Mouse (Mus musculus): ENCODE measurements around the gene Fen1. TPM values are rescaled to one million over a fixed set of nuclear protein-coding genes. Genes with fewer than 3 reads are reported as not detected.
A peak's percentile ranks its signal among the peaks of the same experiment; 100 is the strongest.

Gene Fen1
- 1 to 10 TPM; 4.5 to 4.7 TPM for total RNA-seq (2021)

GRCm38 (mm10) chr19:10203848-10204615 is at the start of gene Fen1, which contains the start of gene Tmem258:
TSS of gene Fen1 (minus strand) at chr19:10204169.
TSS of gene Tmem258 (plus strand) at chr19:10204014.
- intact Hi-C loops (cut with DNase I), result loop anchor here (5.0 kb wide), 1 partner anchor 292 kb away; no protein-coding TSS in a partner anchor
- DNase-seq (ENCODE audit: low spot score), result peak; percentile 77

- no peak for DNase-seq (ENCODE audit: low spot score)
- intact Hi-C loops (cut with DNase I), result no loop called here
Measured at GRCm38 (mm10) chr19:10248128-10248527, 44.2 kb upstream of the Fen1 start.

- no peak for DNase-seq (ENCODE audit: low spot score)
- intact Hi-C loops (cut with DNase I), result no loop called here
Measured at GRCm38 (mm10) chr19:10247165-10247564, 43.2 kb upstream of the Fen1 start.

- DNase-seq (ENCODE audit: low spot score), result no peak
Measured at GRCm38 (mm10) chr19:10244183-10244582, 40.2 kb upstream of the Fen1 start.

GRCm38 (mm10) chr19:10242916-10243315 is 38.9 kb upstream of the Fen1 start:
- no peak for DNase-seq (ENCODE audit: low spot score)

More at GRCm38 (mm10) chr19:10244183-10244582, 40.2 kb upstream of the Fen1 start:
- intact Hi-C loops (cut with DNase I), result no loop called here

GRCm38 (mm10) chr19:10240654-10241305 is 36.8 kb upstream of the Fen1 start, which contains the start of gene Myrf:
TSS of gene Myrf (minus strand) at chr19:10240748.
- intact Hi-C loops (cut with DNase I), result no loop called here
- peak; percentile 62 for DNase-seq (ENCODE audit: low spot score)

More at GRCm38 (mm10) chr19:10242916-10243315, 38.9 kb upstream of the Fen1 start:
- intact Hi-C loops (cut with DNase I), result no loop called here

- DNase-seq (ENCODE audit: low spot score), result no peak
- intact Hi-C loops (cut with DNase I), result no loop called here
Measured at GRCm38 (mm10) chr19:10239975-10240653, 36.1 kb upstream of the Fen1 start.

- intact Hi-C loops (cut with DNase I), result no loop called here
- DNase-seq (ENCODE audit: low spot score), result no peak
Measured at GRCm38 (mm10) chr19:10239419-10239818, 35.5 kb upstream of the Fen1 start.

- intact Hi-C loops (cut with DNase I), result no loop called here
- DNase-seq (ENCODE audit: low spot score), result no peak
Measured at GRCm38 (mm10) chr19:10238477-10238876, 34.5 kb upstream of the Fen1 start.

GRCm38 (mm10) chr19:10235784-10236565 is 32.0 kb upstream of the Fen1 start:
- intact Hi-C loops (cut with DNase I), result no loop called here
- DNase-seq (ENCODE audit: low spot score), result no peak

GRCm38 (mm10) chr19:10232327-10233017 is 28.5 kb upstream of the Fen1 start:
- DNase-seq (ENCODE audit: low spot score), result no peak
- intact Hi-C loops (cut with DNase I), result no loop called here

GRCm38 (mm10) chr19:10231871-10232270 is 27.9 kb upstream of the Fen1 start:
- no peak for DNase-seq (ENCODE audit: low spot score)
- intact Hi-C loops (cut with DNase I), result no loop called here

- DNase-seq (ENCODE audit: low spot score), result no peak
- intact Hi-C loops (cut with DNase I), result no loop called here
Measured at GRCm38 (mm10) chr19:10231016-10231415, 27.0 kb upstream of the Fen1 start.

- intact Hi-C loops (cut with DNase I), result no loop called here
- no peak for DNase-seq (ENCODE audit: low spot score)
Measured at GRCm38 (mm10) chr19:10225767-10226166, 21.8 kb upstream of the Fen1 start.

GRCm38 (mm10) chr19:10224637-10225453 is 20.9 kb upstream of the Fen1 start:
- intact Hi-C loops (cut with DNase I), result no loop called here
- no peak for DNase-seq (ENCODE audit: low spot score)

- DNase-seq (ENCODE audit: low spot score), result no peak
- intact Hi-C loops (cut with DNase I), result no loop called here
Measured at GRCm38 (mm10) chr19:10223561-10223960, 19.6 kb upstream of the Fen1 start.

- intact Hi-C loops (cut with DNase I), result no loop called here
- no peak for DNase-seq (ENCODE audit: low spot score)
Measured at GRCm38 (mm10) chr19:10222656-10223055, 18.7 kb upstream of the Fen1 start.

GRCm38 (mm10) chr19:10221585-10221984 is 17.6 kb upstream of the Fen1 start:
- intact Hi-C loops (cut with DNase I), result no loop called here
- no peak for DNase-seq (ENCODE audit: low spot score)
